Mouse (Mus musculus) thymus, adult 18-20 months (tissue): ENCODE results near the gene Tgfa.

Source experiments
- DNase-seq, 2 experiments: peaks; one replicate each; pipeline ENCODE4 v3.0.0; 2022; ENCODE audit warnings: mixed read lengths in 2 of 2

Gene Tgfa

DNA sequence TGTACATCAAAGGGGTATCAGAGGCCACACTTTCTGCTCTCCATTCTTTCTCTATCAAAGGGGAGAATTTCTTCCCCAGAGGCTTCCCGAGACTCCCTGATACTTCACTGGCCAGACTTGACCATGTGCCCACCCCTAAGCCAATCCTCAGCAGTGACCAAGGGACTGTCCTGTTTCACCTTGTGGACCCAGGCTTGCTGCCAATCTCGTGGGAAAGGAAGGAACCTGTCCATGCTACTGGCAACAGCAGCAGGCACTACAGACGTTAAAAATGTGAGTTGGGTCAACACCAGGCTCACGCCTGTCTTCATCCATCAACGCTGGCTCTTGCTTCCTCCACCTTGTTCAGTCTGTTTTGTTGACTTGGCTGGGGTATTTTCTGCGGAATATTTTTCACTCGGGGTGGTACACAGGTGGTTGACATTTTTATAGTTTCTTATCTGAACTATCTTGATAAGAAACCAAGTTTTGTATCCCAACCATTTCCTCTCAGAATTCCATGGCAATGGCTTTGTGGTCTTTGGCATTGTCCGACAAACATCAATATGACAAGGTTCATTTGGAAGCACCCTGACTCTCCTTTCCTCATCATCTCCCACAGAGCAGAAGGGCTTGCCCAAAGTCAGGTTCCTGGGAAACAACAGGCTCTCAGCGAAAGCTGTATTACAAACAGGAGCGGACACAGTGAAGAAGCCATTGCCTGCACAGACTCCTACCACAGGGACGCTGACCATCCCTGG, 6.1 kb upstream of the Tgfa start:
- DNase-seq, result no peak

- no peak for DNase-seq
Observed at GRCm38 (mm10) chr6:86190622-86191021, 4.4 kb upstream of the Tgfa start.

GRCm38 (mm10) chr6:86192978-86193377, 2.0 kb upstream of the Tgfa start:
- DNase-seq, result no peak

DNA sequence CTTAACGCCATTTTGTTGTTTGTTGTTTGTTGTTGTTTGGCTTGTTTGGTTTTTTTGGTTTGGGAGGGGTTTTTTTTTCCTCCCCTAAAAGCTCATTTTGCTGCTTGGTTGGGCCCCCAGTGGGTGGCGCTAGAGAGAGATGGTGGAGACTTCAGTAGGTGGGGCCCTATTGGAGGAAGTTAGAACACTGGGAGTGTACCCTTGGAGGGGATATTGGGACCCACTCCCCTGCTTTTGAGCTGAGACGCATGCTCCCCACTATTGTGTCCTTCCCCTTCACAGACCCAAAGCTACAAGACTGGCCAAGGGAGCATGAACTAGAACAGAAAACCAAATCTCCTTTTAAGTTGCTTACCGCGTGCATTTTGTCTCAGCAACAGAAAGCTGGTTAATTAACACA, 1.1 kb upstream of the Tgfa start:
- no peak for DNase-seq

GRCm38 (mm10) chr6:86196034-86196433, 1.0 kb downstream of the Tgfa start:
- DNase-seq, result no peak

DNA sequence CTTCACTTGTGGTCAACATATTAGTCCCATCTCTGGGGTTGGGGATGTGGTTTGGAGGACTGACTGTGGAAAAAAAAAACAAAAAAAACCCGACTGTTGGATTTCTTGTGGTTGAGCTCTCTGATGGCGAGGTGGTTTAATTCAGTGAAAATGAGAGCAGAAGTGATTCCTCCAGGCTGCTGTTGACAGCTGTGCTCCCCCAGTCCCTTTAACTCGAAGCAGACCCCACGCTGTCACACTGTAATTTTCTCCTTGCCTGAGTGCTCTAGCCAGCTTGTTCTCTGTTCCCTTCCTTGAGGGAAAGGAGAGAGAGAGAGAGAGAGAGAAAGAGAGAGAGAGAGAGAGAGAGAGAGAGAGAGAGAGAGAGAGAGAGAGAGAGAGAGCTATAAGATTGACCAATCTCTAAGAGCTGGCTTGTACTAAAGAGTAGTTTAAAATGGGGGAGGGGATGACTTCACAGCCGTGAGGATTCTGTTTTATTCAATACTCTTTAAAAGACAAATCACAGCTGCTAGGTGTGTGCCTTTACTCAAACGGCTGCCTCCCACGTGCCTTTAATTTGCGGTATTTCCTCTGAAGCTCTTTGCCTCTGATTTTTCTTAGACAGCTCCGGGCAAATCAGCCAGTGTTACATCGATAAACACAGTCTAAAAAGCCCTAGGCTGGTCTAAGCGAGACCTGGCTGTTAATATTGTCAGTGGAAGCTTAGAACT, 2.3 kb downstream of the Tgfa start:
- no peak for DNase-seq

- DNase-seq, result no peak
Observed at GRCm38 (mm10) chr6:86200934-86201333, 5.9 kb downstream of the Tgfa start.

DNA sequence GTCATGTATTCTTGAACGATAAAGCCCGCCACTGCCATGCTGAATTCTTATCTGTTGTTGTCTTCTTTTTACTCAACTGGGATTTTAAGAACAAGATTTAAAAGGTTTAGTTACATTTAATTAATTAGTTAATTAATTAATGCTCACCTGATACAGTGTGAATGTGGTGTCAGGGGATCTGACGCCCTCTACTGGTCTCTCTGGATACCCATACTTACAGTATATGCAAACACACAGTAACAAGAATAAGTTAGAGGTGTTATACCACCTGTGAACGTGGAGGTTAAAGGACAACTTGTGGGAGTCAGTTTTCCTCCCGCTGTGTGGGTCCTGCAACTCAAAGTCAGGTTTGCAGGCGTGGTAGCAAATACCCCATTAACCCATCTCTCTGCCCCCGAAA, 8.1 kb downstream of the Tgfa start:
- DNase-seq, result no peak

DNA sequence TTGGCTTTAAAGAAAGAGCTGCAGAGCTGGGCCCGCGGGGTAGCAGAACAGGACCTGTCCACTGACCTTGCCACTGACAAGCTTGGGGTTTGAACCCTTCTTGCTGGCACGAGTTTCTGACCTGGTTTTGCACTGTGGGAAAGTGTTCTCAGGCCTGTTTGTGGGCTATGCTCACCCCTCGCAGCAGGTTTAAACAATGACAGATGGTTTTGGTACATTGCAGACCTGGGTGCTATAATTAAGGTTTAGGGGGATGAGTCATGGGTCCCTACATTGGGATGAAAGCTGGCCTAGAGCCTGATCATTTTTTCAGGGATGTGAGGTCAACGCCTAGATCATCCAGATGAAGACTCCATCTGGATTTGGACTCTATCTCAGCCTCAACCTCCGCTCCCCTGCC, 11.0 kb downstream of the Tgfa start:
- DNase-seq, result no peak

DNA sequence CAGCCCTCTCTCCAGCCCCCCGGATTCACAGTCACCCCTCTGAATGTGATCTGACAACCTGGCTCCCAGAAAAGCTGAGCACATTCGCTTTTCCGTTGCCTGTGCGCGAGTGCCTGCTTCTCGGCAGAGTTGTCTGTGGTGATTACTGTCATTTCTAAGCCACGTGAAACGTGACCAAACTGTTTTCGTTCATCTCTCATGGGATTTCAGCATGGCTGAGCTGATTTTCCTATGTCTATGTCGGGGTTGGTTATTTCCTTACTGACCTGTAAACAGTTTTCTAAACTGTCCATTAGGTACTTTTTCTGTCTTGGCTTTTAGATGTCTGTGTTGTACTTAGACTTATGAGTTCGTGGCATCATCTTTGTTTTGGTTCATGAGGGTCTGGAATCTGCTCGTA, 12.0 kb downstream of the Tgfa start:
- DNase-seq, result no peak

- DNase-seq, result no peak
Observed at GRCm38 (mm10) chr6:86209133-86210016, 14.4 kb downstream of the Tgfa start.

- DNase-seq, result no peak
Observed at GRCm38 (mm10) chr6:86210017-86210408, 15.0 kb downstream of the Tgfa start.

- no peak for DNase-seq
Observed at GRCm38 (mm10) chr6:86210619-86211018, 15.6 kb downstream of the Tgfa start.

- DNase-seq, result no peak
Observed at GRCm38 (mm10) chr6:86211081-86211763, 16.2 kb downstream of the Tgfa start.

- no peak for DNase-seq
Observed at GRCm38 (mm10) chr6:86212871-86213640, 18.0 kb downstream of the Tgfa start.

DNA sequence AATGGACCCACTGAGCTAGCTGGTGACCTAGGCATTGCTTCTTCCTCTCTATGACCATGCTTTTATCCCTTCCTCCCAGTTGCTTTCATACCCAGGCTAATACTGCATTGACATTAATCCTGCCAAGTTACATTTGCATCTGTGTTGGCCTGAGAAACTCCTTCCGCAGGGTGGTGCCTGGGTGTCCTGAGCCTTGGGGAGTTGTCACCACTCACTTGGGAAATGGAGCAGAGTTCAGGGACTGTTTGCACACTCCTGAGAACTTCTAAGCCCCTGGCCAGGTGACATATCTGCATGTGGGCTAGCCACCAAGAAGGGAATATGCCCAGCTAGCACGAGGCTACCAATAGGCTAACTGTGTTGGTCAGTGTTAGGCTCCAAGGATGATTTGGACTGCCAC, 23.0 kb downstream of the Tgfa start:
- no peak for DNase-seq

DNA sequence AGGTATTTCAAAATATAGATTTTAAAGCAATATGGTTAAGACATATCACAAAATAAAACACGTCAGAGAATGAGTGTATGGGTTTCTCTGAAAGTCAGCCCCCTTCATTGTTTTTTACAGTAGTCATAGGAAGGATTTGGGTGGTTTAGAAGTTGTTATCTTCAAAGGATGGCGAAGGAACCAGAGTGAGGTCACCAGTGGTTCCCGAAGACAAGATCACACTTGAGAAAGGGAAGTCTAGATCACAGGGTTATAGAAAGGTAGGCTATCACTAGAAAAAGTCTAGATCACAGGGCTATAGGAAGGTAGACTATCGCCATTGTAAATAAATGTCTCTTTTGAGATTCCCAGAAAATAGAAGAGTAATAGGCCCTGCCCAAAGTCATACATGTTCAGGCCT, 23.7 kb downstream of the Tgfa start:
- no peak for DNase-seq

DNA sequence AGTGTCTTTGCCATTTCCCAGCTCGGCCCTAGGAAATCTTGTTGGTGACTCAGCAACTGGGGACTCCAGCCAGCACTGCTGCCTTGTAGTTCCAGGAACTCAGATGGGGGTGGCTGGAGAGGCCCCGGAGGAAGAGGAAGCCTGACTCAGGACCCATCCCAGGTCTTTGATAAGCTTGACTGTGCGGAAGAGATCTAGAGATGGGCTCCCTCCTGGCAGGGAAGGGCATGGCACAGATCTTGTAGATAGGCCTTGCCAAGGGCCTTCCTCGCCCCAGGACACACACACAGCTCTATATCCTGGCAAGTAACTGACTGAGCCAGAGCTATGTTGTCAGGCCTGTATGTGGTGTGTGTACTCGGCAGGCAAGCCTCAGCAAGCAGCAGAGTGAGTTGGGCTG, 24.5 kb downstream of the Tgfa start:
- DNase-seq, result no peak

DNA sequence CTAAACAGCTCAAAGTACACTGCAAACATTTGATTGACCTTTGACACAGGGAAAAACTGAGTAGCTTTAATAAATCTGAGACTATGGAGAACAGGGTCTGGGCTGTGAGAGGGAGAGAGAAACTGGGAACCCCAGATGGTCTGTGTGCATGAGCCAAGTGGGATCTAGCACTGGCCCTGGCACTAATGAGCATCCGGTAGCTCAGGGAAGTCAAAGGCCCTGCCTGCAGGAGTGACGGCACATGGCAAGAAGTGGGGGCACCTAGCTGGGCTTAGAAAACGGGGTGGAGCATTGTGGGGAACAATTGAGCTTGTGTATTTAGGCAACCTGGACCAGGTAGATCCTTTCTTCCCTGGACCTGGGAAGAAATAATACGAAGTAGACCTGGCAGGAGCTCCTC, 25.1 kb downstream of the Tgfa start:
- DNase-seq, result no peak

DNA sequence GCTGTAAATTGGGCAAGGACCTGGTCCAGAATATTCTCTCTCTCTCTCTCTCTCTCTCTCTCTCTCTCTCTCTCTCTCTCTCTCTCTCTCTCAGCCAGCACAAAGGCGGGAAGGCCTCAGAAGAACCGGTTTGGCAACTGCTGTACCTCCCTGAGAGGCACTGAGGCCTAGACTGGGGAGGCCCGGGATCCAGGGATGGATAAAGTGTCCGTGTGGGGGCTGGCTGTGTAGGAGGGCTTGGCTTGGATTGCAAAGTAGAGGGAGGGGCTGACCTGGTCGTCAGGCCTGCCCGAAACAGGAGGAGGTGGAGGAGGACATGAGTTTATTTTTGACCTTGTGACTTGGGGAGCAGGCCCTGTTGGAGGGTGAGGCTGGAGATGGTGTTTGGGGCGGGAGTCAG, 27.4 kb downstream of the Tgfa start:
- no peak for DNase-seq

- DNase-seq, result no peak
Observed at GRCm38 (mm10) chr6:86225604-86226003, 30.6 kb downstream of the Tgfa start.

DNA sequence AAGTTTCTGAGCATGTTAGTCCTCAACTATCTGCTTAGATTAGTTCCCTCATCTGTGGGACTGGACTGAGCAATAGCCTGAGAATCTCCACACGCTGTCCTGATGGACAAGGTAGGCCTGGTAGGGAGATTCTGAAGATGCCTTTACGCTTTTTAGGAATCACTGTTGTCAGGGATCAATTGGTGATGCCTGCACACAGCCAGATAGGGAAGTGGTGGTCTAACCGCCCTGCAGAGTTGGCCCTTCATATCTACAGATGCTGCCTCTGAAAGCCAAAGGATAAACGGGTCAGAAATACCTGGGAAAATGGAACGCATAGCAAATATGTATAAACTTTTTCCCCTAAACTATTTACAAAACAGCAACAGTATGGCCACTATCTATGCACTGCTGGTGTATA, 37.3 kb downstream of the Tgfa start:
- no peak for DNase-seq
